Mouse (Mus musculus) lung, adult 18-20 months (tissue): ENCODE results near the gene Bach2.

Experiments used
- DNase-seq, 2 experiments: peaks; one replicate each; pipeline ENCODE4 v3.0.0; 2022; ENCODE audit warnings: mixed read lengths in 2 of 2

The Bach2 gene

DNA sequence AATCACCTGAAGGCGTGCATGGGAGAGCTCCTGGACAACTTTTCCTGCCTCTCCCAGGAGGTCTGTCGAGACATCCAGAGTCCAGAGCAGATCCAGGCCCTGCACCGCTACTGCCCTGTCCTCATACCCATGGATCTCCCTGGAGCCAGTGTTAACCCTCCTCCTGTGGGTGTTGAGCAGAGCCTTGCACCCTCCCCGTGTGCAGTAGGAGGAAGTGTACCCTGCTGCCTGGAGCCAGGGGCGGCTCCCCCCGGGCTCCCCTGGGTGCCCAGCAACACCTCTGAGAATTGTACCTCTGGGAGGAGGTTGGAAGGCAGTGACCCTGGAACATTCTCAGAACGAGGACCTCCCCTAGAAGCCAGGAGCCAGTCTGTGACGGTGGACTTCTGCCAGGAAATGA is 341.2 kb downstream of the Bach2 start:
- DNase-seq: no peak

DNA sequence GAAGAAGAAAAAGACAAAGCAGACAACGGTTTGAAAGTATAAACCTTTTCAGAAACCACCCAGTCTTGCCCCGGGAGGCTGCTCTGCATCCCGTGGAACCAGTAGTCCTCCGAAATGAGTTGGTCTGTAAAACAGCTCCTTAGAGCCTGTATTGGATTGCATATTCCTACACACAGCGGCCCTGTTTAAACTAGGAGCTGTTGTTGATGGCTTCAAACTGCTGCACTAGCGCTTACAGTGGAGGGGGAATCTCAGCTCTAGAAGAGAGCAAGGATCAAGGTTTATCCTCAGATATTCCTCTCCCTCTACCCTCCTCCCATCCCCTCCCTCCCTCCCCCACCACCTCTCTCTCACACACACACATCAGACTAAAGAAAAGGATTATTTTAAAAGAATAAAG is 345.6 kb downstream of the Bach2 start:
- no peak for DNase-seq

DNA sequence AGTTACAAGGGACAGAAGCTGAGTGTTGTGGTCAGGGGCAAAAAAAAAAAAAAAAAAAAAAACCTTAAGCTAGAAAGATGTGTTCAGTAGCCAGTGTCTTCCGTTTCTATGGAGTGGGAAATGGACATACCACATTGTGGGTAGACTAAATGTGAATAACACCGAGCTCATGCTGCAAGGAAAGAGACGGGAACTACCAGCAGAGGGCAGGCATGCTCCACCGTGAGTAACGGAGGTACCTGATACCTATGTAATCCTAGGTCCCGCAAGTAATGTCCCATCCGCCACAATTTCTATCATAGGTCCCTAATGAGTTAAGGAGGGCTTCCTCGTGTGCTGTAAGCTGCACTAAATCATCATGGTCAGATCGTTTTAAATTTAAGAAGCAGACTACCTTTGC is 348.0 kb downstream of the Bach2 start:
- DNase-seq: peak; percentile 55 to 63

DNA sequence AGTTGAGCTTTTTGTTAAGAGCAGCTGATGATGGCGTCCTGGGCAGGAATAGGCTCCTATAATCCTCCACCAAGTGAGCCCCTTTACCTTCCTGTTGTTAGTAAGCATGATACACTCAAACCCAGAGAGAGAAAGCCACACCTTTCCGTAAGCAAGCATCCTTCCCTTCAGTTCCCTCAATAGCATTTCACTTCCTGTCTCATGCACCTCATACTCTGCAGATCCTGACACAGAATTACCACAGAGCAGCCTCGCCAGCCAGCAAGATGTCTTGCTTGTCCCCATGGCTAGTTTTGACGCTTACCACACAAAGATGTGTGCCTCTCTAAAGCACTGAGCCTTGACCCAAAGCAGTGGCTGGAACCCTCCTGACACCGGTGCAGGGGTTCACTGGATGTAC is 348.9 kb downstream of the Bach2 start:
- no peak for DNase-seq

DNA sequence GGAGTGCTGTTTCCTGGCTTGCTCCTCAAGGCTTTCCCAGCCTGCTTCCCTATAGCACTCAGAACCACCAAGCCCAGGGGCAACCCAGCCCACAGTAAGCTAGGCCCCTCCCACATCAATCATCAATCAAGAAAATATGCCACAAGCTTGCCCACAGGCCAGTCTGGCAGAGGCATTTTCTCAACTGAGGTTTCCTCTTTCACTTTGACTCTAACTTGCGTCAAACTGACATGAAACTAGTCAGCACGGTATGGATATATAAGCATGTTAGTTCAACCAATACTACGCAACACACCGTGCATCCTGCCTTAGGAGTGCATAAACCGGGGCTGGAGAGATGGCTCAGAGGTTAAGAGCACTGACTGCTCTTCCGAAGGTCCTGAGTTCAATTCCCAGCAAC is 349.6 kb downstream of the Bach2 start:
- DNase-seq: no peak

GRCm38 (mm10) chr4:32601135-32601534 is 362.5 kb downstream of the Bach2 start:
- peak in 1 of 2 experiments; percentile 17 for DNase-seq

DNA sequence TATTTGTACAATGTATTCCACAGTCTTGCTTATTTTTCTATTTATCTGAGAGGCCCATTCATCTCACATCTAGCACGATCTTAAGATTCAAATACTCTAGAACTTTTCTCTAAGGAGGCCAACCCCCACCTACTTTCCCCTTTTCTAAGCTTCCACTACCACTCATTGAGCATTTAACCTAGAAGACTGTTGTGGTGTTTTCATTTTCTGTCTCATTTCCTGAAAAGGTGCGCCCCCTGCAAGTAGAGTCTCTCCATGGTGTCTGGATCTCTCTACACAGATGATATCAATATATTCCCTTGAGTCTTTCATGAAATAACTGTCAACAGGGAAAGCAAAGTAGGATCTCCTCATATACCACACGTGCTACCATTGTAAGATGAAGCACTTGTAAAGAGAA is 364.1 kb downstream of the Bach2 start, which contains the start of gene Gja10:
Gene Gja10 (minus strand): TSS at position 101 of the 400 bp plus-strand sequence.
- no peak for DNase-seq

- peak; percentile 99 to 100 for DNase-seq
Observed at GRCm38 (mm10) chr4:32615034-32615881, 376.7 kb downstream of the Bach2 start, which contains the start of gene Casp8ap2. Gene Casp8ap2 (plus strand): TSS chr4:32615451.

- DNase-seq: peak; percentile 6 to 36
Observed at GRCm38 (mm10) chr4:32621637-32622036, 383.0 kb downstream of the Bach2 start.
